Mouse (Mus musculus) limb, embryonic 10.5 days (tissue): ENCODE data around the gene Utp20. TPM values are rescaled to one million over a fixed set of nuclear protein-coding genes. Genes with fewer than 3 reads are reported as not detected.
"Not testable (repeated sequence)": the region's sequence is repeated elsewhere in the genome, so short reads cannot be mapped to it uniquely, and the experiment has no call there.

Experiments used
- DNase-seq: peaks from one replicate; pipeline ENCODE4 v3.0.0-alpha.2; 2017; ENCODE audit warnings: low spot score
- H3K27ac ChIP-seq: fragments of 300-500 bp; sonication (generic); 2 replicates; pipeline ENCODE4 v1.5.1; 2016; ENCODE audit warnings: mild to moderate bottlenecking
- H3K27me3 ChIP-seq: fragments of 300-500 bp; sonication (generic); 2 replicates; pipeline ENCODE4 v1.6.1; 2016; ENCODE audit warnings: low read depth, mild to moderate bottlenecking; ENCODE audit not compliant: poor library complexity, severe bottlenecking
- H3K36me3 ChIP-seq: fragments of 300-500 bp; sonication (generic); 2 replicates; pipeline ENCODE4 v1.6.1; 2016; ENCODE audit warnings: mild to moderate bottlenecking, moderate library complexity
- H3K4me1 ChIP-seq: fragments of 300-500 bp; sonication (generic); 2 replicates; pipeline ENCODE4 v1.6.1; 2016
- H3K4me3 ChIP-seq: fragments of 300-500 bp; sonication (generic); 2 replicates; pipeline ENCODE4 v1.5.1; 2016; ENCODE audit warnings: mild to moderate bottlenecking, moderate library complexity
- H3K9me3 ChIP-seq: fragments of 300-500 bp; sonication (generic); replicated peaks from 2 replicates; pipeline ENCODE4 v1.6.1; 2016; ENCODE audit warnings: mild to moderate bottlenecking
- WGBS: fragments of 180-500 bp; shearing (Covaris S2); methylation state at CpG from one replicate; pipeline ENCODE4 v1.1.7; 2016; 5-methylcytosine and 5-hydroxymethylcytosine counted together
- polyA plus RNA-seq: library from polyadenylated mRNA; unstranded; fragments of >200 nt; fragmentation: Nextera tagmentation; extraction: Ambion mirVana; gene quantifications from 2 replicates; pipeline ENCODE4 v1.2.1, GENCODE M21; 2016

Gene Utp20
- polyA plus RNA-seq, 1 experiment from 2014 or later: 25.8 TPM

DNA sequence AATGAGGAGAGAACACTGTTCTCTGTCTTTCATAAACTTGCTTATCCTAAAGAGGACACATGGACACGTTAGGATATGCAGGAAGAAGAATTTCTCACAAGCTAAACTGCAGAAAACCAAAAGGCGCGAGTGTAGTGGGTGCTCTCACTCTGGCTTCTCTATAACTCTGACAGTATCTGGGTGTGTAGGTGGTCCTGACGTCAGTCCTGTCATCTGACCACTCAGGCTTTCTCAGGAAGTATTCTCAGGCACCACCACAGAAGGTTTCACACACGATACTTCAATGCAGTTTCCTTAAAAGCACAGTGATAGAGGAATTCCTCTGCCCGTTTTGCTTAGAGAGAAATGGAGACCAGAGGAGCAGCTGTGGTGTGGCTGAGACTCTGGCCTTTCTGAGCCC, 50.4 kb downstream of the Utp20 start:
- peaks cover 93% of the 10 kb centered on the region for H3K36me3 ChIP-seq
- H3K4me3 ChIP-seq: no peak overlapping the region
- DNase-seq: no peak
- no peaks in the 10 kb centered on the region for H3K4me1 ChIP-seq
- H3K9me3 ChIP-seq: no peaks in the 10 kb centered on the region
- 90% methylated on average over 6 of the region's 6 CpGs for WGBS
- no peak overlapping the region for H3K27ac ChIP-seq
- H3K27me3 ChIP-seq: no peaks in the 10 kb centered on the region

DNA sequence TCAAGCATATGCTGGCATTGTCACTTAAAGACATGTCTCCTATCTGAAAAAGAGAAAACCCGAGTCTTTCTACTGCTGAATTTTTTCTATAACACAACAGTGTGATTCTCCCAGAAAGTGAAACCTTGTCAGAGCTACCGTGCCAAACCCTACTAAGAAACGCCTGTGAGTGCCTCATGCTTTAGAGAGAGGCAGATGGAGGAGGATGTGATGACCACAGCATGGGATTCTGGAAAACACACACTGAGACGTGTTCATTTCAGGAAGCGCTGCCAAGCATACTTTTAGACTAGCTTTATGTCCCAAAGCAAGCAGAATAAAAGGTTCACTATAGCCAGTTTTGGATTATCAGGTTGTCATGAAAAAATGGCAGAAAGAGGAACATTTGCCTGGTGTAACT, 53.6 kb downstream of the Utp20 start:
- DNase-seq, H3K4me1 ChIP-seq, H3K27ac ChIP-seq, H3K4me3 ChIP-seq, H3K27me3 ChIP-seq, H3K9me3 ChIP-seq: not testable (repeated sequence)
- H3K36me3 ChIP-seq: peaks cover 97% of the 10 kb centered on the region
- WGBS: 90% methylated on average over 5 of the region's 5 CpGs

DNA sequence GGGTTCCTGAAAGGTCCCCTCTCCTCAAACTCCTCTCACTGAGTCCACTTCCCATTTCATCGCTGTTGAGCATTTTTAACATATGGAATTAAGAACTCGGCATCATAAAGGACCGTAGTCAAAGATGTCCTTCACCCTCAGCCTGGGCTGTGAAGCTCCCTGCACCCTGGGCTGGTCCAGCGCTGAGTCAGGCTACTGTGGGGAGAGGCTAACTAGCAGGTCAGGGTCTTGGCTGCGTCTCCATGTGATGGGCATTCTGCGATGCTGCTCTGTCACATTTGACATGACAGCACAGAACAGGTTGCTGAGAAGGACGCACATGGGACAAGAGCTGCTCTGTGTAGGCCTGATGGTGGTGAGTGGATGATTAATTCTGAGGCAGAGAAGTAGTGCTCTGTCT, 56.9 kb downstream of the Utp20 start:
- no peaks in the 10 kb centered on the region for H3K27me3 ChIP-seq
- H3K36me3 ChIP-seq: peaks cover 98% of the 10 kb centered on the region
- no peaks in the 10 kb centered on the region for H3K9me3 ChIP-seq
- WGBS: 99% methylated on average over 7 of the region's 7 CpGs
- H3K27ac ChIP-seq: no peak overlapping the region
- no peaks in the 10 kb centered on the region for H3K4me1 ChIP-seq
- DNase-seq: no peak
- no peak overlapping the region for H3K4me3 ChIP-seq

DNA sequence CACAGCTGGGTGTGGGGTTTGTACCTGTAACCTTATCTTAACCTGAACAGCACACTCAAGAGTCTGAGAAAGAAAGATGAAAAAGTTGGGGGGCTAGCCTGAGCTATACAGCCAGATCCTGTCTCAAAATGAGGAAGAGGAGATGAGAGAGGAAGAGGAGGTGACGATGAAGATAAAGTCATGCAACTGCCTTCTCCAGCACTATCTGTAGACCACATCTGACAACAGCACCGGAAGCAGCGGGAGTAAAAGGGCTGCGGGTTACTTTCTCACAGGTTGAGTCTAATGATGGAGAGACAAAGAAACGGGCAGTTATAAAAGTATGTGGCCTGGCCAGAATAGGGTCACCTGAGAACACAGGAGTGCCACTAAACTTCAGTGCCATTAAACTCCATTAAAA, 57.6 kb downstream of the Utp20 start:
- Histone ChIP-seq H3K4me1 (no peaks in the 10 kb centered on the region), H3K9me3 (no peaks in the 10 kb centered on the region), H3K27ac (no peak overlapping the region), H3K4me3 (no peak overlapping the region), H3K27me3 (no peaks in the 10 kb centered on the region), H3K36me3 (peaks cover 98% of the 10 kb centered on the region)
- WGBS: 93% methylated on average over 5 of the region's 5 CpGs
- no peak for DNase-seq

DNA sequence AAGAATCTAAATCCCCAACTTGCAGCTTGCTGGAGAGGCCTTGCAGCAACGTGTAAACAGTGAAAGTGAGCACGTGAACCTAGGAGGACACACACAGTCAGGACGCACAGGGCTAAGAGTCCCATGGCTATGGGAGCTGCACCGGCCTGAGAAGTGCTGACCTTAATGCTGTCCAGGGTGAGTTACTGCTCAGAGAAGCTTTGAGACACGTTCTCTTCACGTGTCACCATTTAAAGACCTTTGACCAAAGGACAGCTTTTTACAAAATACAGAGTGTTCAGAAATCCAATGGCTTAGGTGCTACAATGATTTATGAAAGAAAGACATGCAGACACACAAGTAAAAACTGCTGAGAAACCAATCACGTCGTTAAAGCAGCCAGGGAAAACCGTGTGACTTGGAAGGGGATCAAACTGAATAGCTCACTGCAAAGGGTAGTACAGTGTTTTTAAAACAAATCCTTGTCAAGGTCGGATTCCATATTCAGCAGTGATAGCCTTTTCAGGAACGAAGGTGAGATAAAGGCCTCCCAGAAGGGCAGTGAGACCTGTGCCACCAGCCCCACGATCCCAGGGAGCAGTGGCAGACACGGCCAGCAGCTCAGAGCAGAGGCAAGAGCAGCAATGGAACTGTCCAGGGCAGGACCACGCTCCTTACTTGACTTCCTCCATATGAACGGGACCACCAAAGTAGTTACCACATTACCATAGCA, 61.0 kb downstream of the Utp20 start:
- H3K4me3 ChIP-seq: no peak overlapping the region
- peaks cover 98% of the 10 kb centered on the region for H3K36me3 ChIP-seq
- H3K27me3 ChIP-seq: no peaks in the 10 kb centered on the region
- DNase-seq: no peak
- no peak overlapping the region for H3K27ac ChIP-seq
- no peaks in the 10 kb centered on the region for H3K4me1 ChIP-seq
- WGBS: 95% methylated on average over 15 of the region's 15 CpGs
- no peaks in the 10 kb centered on the region for H3K9me3 ChIP-seq

DNA sequence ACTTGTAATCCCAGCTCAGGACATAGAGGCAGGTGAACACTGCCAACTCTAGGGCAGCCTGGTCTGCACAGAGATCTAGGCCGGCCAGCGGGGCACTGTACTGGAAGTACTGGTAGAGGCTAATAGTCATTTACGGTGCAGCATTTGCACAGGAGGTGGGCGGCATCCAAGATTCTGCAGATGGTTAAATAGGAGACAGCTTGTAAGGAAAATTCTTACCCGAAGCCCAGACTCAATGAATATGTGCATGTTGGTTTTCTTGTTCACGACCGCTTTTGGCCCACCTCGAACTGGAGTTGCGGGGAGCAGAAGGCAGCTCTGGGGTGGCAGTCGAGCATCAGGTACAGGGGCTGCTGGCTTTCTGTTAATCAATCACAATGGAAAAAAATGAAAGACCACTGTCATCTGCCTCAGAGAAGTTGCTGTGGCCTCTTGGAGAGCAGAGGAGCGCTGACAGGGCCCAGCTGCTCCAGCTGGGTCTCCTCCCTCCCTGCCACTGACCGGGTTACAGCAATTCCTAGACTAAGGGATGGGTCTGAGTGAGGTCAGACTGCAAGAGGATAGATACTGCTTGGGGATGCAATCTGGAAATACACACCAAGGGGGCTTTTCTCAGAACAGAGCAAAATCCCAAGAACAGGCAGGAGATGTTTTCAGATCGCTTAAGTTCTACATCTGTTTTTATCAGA, 64.9 kb downstream of the Utp20 start:
- no peak overlapping the region for H3K4me3 ChIP-seq
- peaks cover 97% of the 10 kb centered on the region for H3K36me3 ChIP-seq
- no peaks in the 10 kb centered on the region for H3K4me1 ChIP-seq
- 96% methylated on average over 13 of the region's 13 CpGs for WGBS
- H3K27ac ChIP-seq: no peak overlapping the region
- no peaks in the 10 kb centered on the region for H3K9me3 ChIP-seq
- no peaks in the 10 kb centered on the region for H3K27me3 ChIP-seq
- no peak for DNase-seq

DNA sequence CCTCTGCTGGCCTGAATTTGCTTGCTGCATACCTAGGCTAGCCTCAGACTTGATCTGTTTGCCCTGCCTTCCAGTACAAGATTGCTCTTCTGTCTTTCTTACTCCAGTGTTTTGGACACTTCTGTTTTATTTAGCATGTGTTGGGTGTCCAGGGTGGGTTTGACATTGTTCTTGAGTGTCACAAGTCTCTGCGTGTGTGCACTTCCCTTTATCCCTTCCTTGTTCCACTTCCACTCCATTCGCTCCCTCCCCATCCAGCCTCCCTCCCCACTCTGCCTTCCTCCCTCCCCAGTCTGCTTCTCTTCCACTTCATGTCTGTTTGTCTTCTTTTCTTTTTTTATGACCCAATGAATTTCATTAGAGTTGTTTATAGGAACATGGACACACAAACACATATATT, 85.2 kb downstream of the Utp20 start:
- WGBS: 86% methylated on average over 2 of the region's 2 CpGs
- DNase-seq: no peak
- Histone ChIP-seq H3K4me1 (no peaks in the 10 kb centered on the region), H3K4me3 (no peak overlapping the region), H3K27me3 (no peaks in the 10 kb centered on the region), H3K36me3 (peaks cover 85% of the 10 kb centered on the region), H3K27ac (no peak overlapping the region), H3K9me3 (no peaks in the 10 kb centered on the region)

DNA sequence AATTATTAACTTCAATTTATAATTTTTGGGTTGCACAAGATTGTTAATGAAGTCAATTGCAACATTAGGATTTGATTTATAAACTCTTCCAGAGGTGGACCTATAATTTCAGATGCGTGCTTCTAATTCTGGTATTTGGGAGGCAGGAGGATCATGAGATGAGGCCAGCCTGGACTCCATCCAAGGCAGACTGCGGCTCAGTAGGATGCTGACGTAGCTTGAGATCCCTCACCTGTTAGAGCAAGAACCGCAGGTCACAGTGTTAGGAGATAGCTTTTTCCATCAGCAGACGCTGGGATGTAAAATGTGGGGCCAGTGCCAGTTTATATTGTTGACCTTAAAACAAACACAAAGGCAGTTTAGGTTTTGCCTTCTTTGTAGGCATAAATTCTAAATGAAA, 85.8 kb downstream of the Utp20 start:
- no peak overlapping the region for H3K27ac ChIP-seq
- H3K4me3 ChIP-seq: no peak overlapping the region
- WGBS: 97% methylated on average over 5 of the region's 5 CpGs
- H3K9me3 ChIP-seq: no peaks in the 10 kb centered on the region
- no peaks in the 10 kb centered on the region for H3K27me3 ChIP-seq
- H3K36me3 ChIP-seq: peaks cover 86% of the 10 kb centered on the region
- no peaks in the 10 kb centered on the region for H3K4me1 ChIP-seq
- no peak for DNase-seq

DNA sequence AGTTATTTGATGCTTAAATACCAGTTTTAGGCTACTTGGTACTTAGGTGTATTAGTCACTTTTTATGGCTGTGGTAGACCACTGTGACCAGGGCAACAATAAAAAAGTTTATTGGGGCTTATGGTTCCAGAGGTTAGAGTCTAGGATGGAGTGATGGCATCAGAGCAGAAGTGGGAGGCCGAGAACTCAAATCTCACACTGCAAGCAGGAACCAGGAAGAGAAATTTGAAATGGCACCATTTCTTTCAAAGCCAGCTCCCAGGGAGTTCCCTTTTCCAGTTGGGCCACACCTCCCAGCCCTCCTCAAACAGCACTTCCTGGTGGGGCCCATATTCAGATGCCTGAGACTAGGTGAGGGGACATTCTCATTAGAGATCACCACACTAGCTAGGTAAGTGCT, 86.8 kb downstream of the Utp20 start:
- H3K27ac ChIP-seq: no peak overlapping the region
- no peaks in the 10 kb centered on the region for H3K9me3 ChIP-seq
- no peak overlapping the region for H3K4me3 ChIP-seq
- H3K4me1 ChIP-seq: no peaks in the 10 kb centered on the region
- H3K36me3 ChIP-seq: peaks cover 82% of the 10 kb centered on the region
- H3K27me3 ChIP-seq: no peaks in the 10 kb centered on the region
- DNase-seq: no peak
- WGBS: 79% methylated on average over 1 of the region's 1 CpGs

DNA sequence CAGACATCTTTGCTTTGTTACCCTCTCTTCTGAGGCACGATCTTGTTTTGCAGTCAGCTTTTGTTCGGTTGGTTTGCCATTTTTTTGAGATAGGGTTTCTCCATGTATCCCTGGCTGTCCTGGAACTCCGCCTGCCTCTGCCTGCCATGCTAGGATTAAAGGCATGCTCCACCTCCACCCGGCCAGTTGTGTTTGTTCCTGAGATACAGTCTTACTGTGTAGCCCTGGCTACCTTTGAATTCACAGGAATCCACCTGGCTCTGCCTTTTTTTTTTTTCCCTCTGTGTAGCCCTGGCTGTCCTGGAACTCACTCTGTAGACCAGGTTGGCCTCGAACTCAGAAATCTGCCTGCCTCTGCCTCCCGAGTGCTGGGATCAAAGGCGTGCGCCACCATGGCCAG, 87.5 kb downstream of the Utp20 start:
- not testable (repeated sequence) for H3K9me3 ChIP-seq, H3K27ac ChIP-seq, H3K4me3 ChIP-seq, H3K27me3 ChIP-seq, DNase-seq, H3K4me1 ChIP-seq
- 93% methylated on average over 8 of the region's 8 CpGs for WGBS
- peaks cover 75% of the 10 kb centered on the region for H3K36me3 ChIP-seq

DNA sequence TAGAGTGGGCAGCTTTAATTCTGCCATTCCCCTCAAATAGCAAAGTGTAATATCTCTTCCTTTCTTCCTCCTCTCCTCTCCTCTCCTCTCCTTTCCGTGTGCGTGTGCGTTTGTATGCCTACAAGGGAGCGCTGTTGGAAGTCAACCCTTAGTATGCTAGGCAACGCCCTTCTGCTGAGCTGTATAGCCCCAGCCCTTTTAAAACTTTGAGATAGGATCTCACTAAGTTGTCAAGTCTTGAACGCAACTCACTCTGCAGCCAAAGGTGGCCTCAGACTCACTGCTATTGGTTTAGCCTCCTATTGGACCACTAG, 94.3 kb downstream of the Utp20 start:
- Histone ChIP-seq H3K36me3 (peaks cover 20% of the 10 kb centered on the region), H3K27ac (no peak overlapping the region), H3K27me3 (no peaks in the 10 kb centered on the region), H3K4me1 (peaks cover 11% of the 10 kb centered on the region), H3K4me3 (peak overlapping the region; percentile 94), H3K9me3 (no peaks in the 10 kb centered on the region)
- DNase-seq: no peak
- 20% methylated on average over 6 of the region's 6 CpGs for WGBS

DNA sequence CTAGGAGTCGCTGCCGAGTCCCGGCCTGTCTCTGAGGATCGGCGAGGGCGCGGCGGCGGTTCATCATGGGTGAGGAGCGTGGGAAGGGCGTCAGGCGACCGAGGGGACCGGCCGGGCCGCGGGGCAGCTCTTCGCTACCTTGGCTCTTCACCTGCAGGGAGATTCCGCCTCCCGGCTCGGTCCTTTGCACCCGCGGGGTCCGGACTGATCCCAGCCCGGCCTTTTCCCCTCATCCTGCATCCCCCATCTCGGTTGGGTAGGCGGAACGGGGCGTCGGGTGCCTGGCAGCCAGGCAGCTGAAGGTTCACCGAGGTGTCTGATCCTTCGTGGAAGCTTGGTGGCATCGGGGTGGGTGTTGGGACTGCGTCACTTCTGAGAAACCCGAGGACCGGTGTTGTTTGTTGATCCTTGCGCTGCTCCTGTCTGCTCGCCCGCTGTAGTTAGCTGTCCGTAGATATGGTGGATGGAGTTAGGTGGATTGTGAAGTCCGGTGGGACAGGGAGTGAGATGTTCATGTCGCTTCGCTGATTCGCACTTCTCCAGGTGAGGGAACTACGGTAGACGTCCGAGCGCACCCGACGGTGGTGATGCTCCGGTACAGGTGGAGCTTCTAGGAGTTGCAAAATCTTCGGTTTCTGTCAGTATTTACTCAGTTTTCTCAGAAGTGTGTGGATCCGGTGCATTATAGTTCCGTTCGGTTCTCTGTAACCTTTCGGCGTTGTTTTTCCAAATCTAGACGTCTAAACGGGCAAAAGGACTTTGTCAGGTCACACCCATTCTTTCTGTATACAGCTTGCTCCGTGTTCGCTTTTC, 94.9 kb downstream of the Utp20 start:
- H3K36me3 ChIP-seq: peaks cover 14% of the 10 kb centered on the region
- peak overlapping the region; percentile 94 for H3K4me3 ChIP-seq
- WGBS: 2% methylated on average over 61 of the region's 61 CpGs
- no peak for DNase-seq
- no peaks in the 10 kb centered on the region for H3K27me3 ChIP-seq
- peaks cover 11% of the 10 kb centered on the region for H3K4me1 ChIP-seq
- no peaks in the 10 kb centered on the region for H3K9me3 ChIP-seq
- peak overlapping the region; percentile 92 for H3K27ac ChIP-seq
